Mouse (Mus musculus): ENCODE results near the gene Ndufs3.

- no peak for TF ChIP-seq POLR2A (IDR thresholded peaks at IDR 0.05; ENCODE audit: low read depth, low read length)
- no peak for TF ChIP-seq CTCF (IDR thresholded peaks at IDR 0.05; ENCODE audit: extremely low read depth, insufficient read depth, insufficient read length, insufficient replicate concordance)
Measured at GRCm38 (mm10) chr2:90874025-90874424, 30.6 kb downstream of the Ndufs3 start.

All from spleen, adult 2 months (tissue).